Mouse (Mus musculus): ENCODE measurements around the gene Fkbp11. TPM values are rescaled to one million over a fixed set of nuclear protein-coding genes. Genes with fewer than 3 reads are reported as not detected.
A peak's percentile ranks its signal among the peaks of the same experiment; 100 is the strongest.
"Not testable (repeated sequence)": the region's sequence is repeated elsewhere in the genome, so short reads cannot be mapped to it uniquely, and the experiment has no call there.

The Fkbp11 gene
- polyA plus RNA-seq, 1 experiment from 2014 or later, result 17.1 TPM

GRCm38 (mm10) chr15:98762201-98762621 is 34.2 kb upstream of the Fkbp11 start:
- peaks cover 40% of the 10 kb centered on the region for H3K36me3 ChIP-seq (replicated peaks)
- peak; percentile 75 for DNase-seq (ENCODE audit: extremely low spot score, low spot score)
- under 1% methylated on average over 24 of the region's 24 CpGs for WGBS
- no peaks in the 10 kb centered on the region for H3K9me3 ChIP-seq
- H3K4me3 ChIP-seq, result peak overlapping the region; percentile 96
- H3K27ac ChIP-seq, result peak overlapping the region; percentile 95
- peaks cover 30% of the 10 kb centered on the region for H3K4me1 ChIP-seq
- peaks cover 38% of the 10 kb centered on the region for H3K27me3 ChIP-seq (ENCODE audit: poor library complexity, severe bottlenecking)

- 86% methylated on average over 2 of the region's 2 CpGs for WGBS
- no peaks in the 10 kb centered on the region for H3K27me3 ChIP-seq (ENCODE audit: poor library complexity, severe bottlenecking)
- no peak overlapping the region for H3K4me3 ChIP-seq
- peaks cover 74% of the 10 kb centered on the region for H3K36me3 ChIP-seq (replicated peaks)
- H3K4me1 ChIP-seq, result no peaks in the 10 kb centered on the region
- H3K9me3 ChIP-seq, result no peaks in the 10 kb centered on the region
- H3K27ac ChIP-seq, result no peak overlapping the region
- DNase-seq (ENCODE audit: extremely low spot score, low spot score), result no peak
Measured at GRCm38 (mm10) chr15:98754125-98754524, 26.1 kb upstream of the Fkbp11 start.

- no peak for DNase-seq (ENCODE audit: extremely low spot score, low spot score)
- no peaks in the 10 kb centered on the region for H3K9me3 ChIP-seq
- H3K27me3 ChIP-seq (ENCODE audit: poor library complexity, severe bottlenecking), result no peaks in the 10 kb centered on the region
- 77% methylated on average over 8 of the region's 8 CpGs for WGBS
- peaks cover 65% of the 10 kb centered on the region for H3K36me3 ChIP-seq (replicated peaks)
- H3K27ac ChIP-seq, result no peak overlapping the region
- H3K4me1 ChIP-seq, result no peaks in the 10 kb centered on the region
- H3K4me3 ChIP-seq, result no peak overlapping the region
Measured at GRCm38 (mm10) chr15:98753021-98753423, 25.0 kb upstream of the Fkbp11 start.

GRCm38 (mm10) chr15:98749093-98749492 is 21.1 kb upstream of the Fkbp11 start:
- DNase-seq (ENCODE audit: extremely low spot score, low spot score), result no peak
- peaks cover 41% of the 10 kb centered on the region for H3K36me3 ChIP-seq (replicated peaks)
- H3K9me3 ChIP-seq, result no peaks in the 10 kb centered on the region
- H3K27ac ChIP-seq, result no peak overlapping the region
- H3K27me3 ChIP-seq (ENCODE audit: poor library complexity, severe bottlenecking), result no peaks in the 10 kb centered on the region
- H3K4me1 ChIP-seq, result no peaks in the 10 kb centered on the region
- no peak overlapping the region for H3K4me3 ChIP-seq
- 95% methylated on average over 2 of the region's 2 CpGs for WGBS

GRCm38 (mm10) chr15:98747296-98747695 is 19.3 kb upstream of the Fkbp11 start:
- peaks cover 46% of the 10 kb centered on the region for H3K36me3 ChIP-seq (replicated peaks)
- 87% methylated on average over 6 of the region's 6 CpGs for WGBS
- DNase-seq (ENCODE audit: extremely low spot score, low spot score), result no peak
- H3K4me1 ChIP-seq, result no peaks in the 10 kb centered on the region
- no peaks in the 10 kb centered on the region for H3K27me3 ChIP-seq (ENCODE audit: poor library complexity, severe bottlenecking)
- H3K9me3 ChIP-seq, result no peaks in the 10 kb centered on the region
- H3K4me3 ChIP-seq, result no peak overlapping the region
- no peak overlapping the region for H3K27ac ChIP-seq

GRCm38 (mm10) chr15:98746344-98746965 is 18.5 kb upstream of the Fkbp11 start:
- no peaks in the 10 kb centered on the region for H3K9me3 ChIP-seq
- no peaks in the 10 kb centered on the region for H3K27me3 ChIP-seq (ENCODE audit: poor library complexity, severe bottlenecking)
- no peaks in the 10 kb centered on the region for H3K4me1 ChIP-seq
- no peak for DNase-seq (ENCODE audit: extremely low spot score, low spot score)
- 95% methylated on average over 10 of the region's 10 CpGs for WGBS
- peaks cover 49% of the 10 kb centered on the region for H3K36me3 ChIP-seq (replicated peaks)
- H3K4me3 ChIP-seq, result no peak overlapping the region
- H3K27ac ChIP-seq, result no peak overlapping the region

GRCm38 (mm10) chr15:98743863-98744262 is 15.9 kb upstream of the Fkbp11 start:
- WGBS, result 93% methylated on average over 3 of the region's 3 CpGs
- not testable (repeated sequence) for H3K27ac ChIP-seq; H3K4me1 ChIP-seq; DNase-seq (ENCODE audit: extremely low spot score, low spot score); H3K4me3 ChIP-seq; H3K9me3 ChIP-seq; H3K27me3 ChIP-seq (ENCODE audit: poor library complexity, severe bottlenecking)
- peaks cover 54% of the 10 kb centered on the region for H3K36me3 ChIP-seq (replicated peaks)

- Histone ChIP-seq H3K36me3 (replicated peaks) (peaks cover 64% of the 10 kb centered on the region), H3K27ac (no peak overlapping the region), H3K9me3 (no peaks in the 10 kb centered on the region), H3K4me3 (no peak overlapping the region), H3K4me1 (no peaks in the 10 kb centered on the region), H3K27me3 (ENCODE audit: poor library complexity, severe bottlenecking) (no peaks in the 10 kb centered on the region)
- WGBS, result 92% methylated on average over 8 of the region's 8 CpGs
- DNase-seq (ENCODE audit: extremely low spot score, low spot score), result no peak
Measured at GRCm38 (mm10) chr15:98742766-98743428, 14.9 kb upstream of the Fkbp11 start.

- no peaks in the 10 kb centered on the region for H3K4me1 ChIP-seq
- H3K27ac ChIP-seq, result no peak overlapping the region
- peaks cover 90% of the 10 kb centered on the region for H3K36me3 ChIP-seq (replicated peaks)
- no peak for DNase-seq (ENCODE audit: extremely low spot score, low spot score)
- H3K27me3 ChIP-seq (ENCODE audit: poor library complexity, severe bottlenecking), result no peaks in the 10 kb centered on the region
- H3K9me3 ChIP-seq, result no peaks in the 10 kb centered on the region
- 90% methylated on average over 8 of the region's 8 CpGs for WGBS
- H3K4me3 ChIP-seq, result no peak overlapping the region
Measured at GRCm38 (mm10) chr15:98740219-98740618, 12.2 kb upstream of the Fkbp11 start.

GRCm38 (mm10) chr15:98738796-98739195 is 10.8 kb upstream of the Fkbp11 start:
- no peaks in the 10 kb centered on the region for H3K27me3 ChIP-seq (ENCODE audit: poor library complexity, severe bottlenecking)
- no peak overlapping the region for H3K27ac ChIP-seq
- no peak for DNase-seq (ENCODE audit: extremely low spot score, low spot score)
- H3K4me1 ChIP-seq, result no peaks in the 10 kb centered on the region
- 69% methylated on average over 4 of the region's 4 CpGs for WGBS
- peaks cover 86% of the 10 kb centered on the region for H3K36me3 ChIP-seq (replicated peaks)
- H3K9me3 ChIP-seq, result no peaks in the 10 kb centered on the region
- no peak overlapping the region for H3K4me3 ChIP-seq

- Histone ChIP-seq H3K36me3 (replicated peaks) (peaks cover 80% of the 10 kb centered on the region), H3K4me3 (no peak overlapping the region), H3K27me3 (ENCODE audit: poor library complexity, severe bottlenecking) (no peaks in the 10 kb centered on the region), H3K4me1 (no peaks in the 10 kb centered on the region), H3K9me3 (no peaks in the 10 kb centered on the region), H3K27ac (no peak overlapping the region)
- no peak for DNase-seq (ENCODE audit: extremely low spot score, low spot score)
Measured at GRCm38 (mm10) chr15:98737881-98738280, 9.9 kb upstream of the Fkbp11 start.

- Histone ChIP-seq H3K9me3 (no peaks in the 10 kb centered on the region), H3K4me3 (no peak overlapping the region), H3K27ac (no peak overlapping the region), H3K4me1 (peaks cover 5% of the 10 kb centered on the region), H3K27me3 (ENCODE audit: poor library complexity, severe bottlenecking) (no peaks in the 10 kb centered on the region), H3K36me3 (replicated peaks) (peaks cover 66% of the 10 kb centered on the region)
- DNase-seq (ENCODE audit: extremely low spot score, low spot score), result no peak
- WGBS, result 90% methylated on average over 10 of the region's 10 CpGs
Measured at GRCm38 (mm10) chr15:98736521-98736920, 8.5 kb upstream of the Fkbp11 start.

- Histone ChIP-seq H3K4me1 (peaks cover 5% of the 10 kb centered on the region), H3K4me3 (no peak overlapping the region), H3K9me3 (no peaks in the 10 kb centered on the region), H3K27me3 (ENCODE audit: poor library complexity, severe bottlenecking) (peaks cover 8% of the 10 kb centered on the region), H3K36me3 (replicated peaks) (peaks cover 41% of the 10 kb centered on the region), H3K27ac (no peak overlapping the region)
- DNase-seq (ENCODE audit: extremely low spot score, low spot score), result no peak
- 89% methylated on average over 5 of the region's 5 CpGs for WGBS
Measured at GRCm38 (mm10) chr15:98733976-98734566, 6.1 kb upstream of the Fkbp11 start.

Data from forebrain, embryonic 10.5 days (tissue).